ENCODE assay signal across 9 mouse cellular contexts in genomic region chr14:89181386-89181979, GRCm38 (mm10).
A peak's percentile ranks its signal among the peaks of the same experiment; 100 is the strongest.
DNase-seq lines count a peak whose midpoint lies in the region; ATAC-seq and TF ChIP-seq lines count a peak whose summit lies in the region.
"Had no signal": no experiment of that assay in that cellular context is flagged by ENCODE, and none has a peak within 500 bp of the region (broad histone marks: within the 10 kb centered on the region; RNA-seq: fewer than 3 reads in every experiment).

No protein-coding gene starts in this region.

- WGBS in forebrain, embryonic 12.5 days: 5% methylated on average over 2 of the region's 2 CpGs
- 8% methylated on average over 2 of the region's 2 CpGs for WGBS in forebrain, embryonic 15.5 days
- 40% methylated on average over 2 of the region's 2 CpGs for WGBS in liver, embryonic 14.5 days (ENCODE audit: insufficient replicate concordance)
- 45% methylated on average over 2 of the region's 2 CpGs for WGBS in kidney, adult 2 months

- no peak overlapping the region for H3K27ac ChIP-seq in forebrain, embryonic 12.5 days
- no peak overlapping the region for H3K27ac ChIP-seq in forebrain, embryonic 15.5 days (replicated peaks)
- no peak overlapping the region for H3K27ac ChIP-seq in liver, embryonic 14.5 days
- H3K27ac ChIP-seq in kidney, adult 2 months (ENCODE audit: insufficient read depth, low read depth, low read length): no peak overlapping the region

- TF ChIP-seq EP300 in liver, embryonic 14.5 days (IDR thresholded peaks at IDR 0.05; ENCODE audit: low read depth): no peak

- no peaks in the 10 kb centered on the region for H3K27me3 ChIP-seq in forebrain, embryonic 12.5 days
- no peaks in the 10 kb centered on the region for H3K27me3 ChIP-seq in forebrain, embryonic 15.5 days
- H3K27me3 ChIP-seq in liver, embryonic 14.5 days (ENCODE audit: control insufficient read depth, insufficient read depth, low read length): no peaks in the 10 kb centered on the region
- no peaks in the 10 kb centered on the region for H3K27me3 ChIP-seq in kidney, adult 2 months (replicated peaks; ENCODE audit: control insufficient read depth, insufficient read depth, low read length)

- H3K4me2 ChIP-seq in forebrain, embryonic 12.5 days: no peak overlapping the region
- no peak overlapping the region for H3K4me2 ChIP-seq in forebrain, embryonic 15.5 days (replicated peaks)
- no peak overlapping the region for H3K4me2 ChIP-seq in liver, embryonic 14.5 days (ENCODE audit: low read depth)

- H3K9ac ChIP-seq in forebrain, embryonic 12.5 days: no peak overlapping the region
- no peak overlapping the region for H3K9ac ChIP-seq in forebrain, embryonic 15.5 days (replicated peaks)
- no peak overlapping the region for H3K9ac ChIP-seq in liver, embryonic 14.5 days (replicated peaks)

- no peak for TF ChIP-seq POLR2A in kidney, adult 2 months (IDR thresholded peaks at IDR 0.05; ENCODE audit: low read depth, low read length)

- H3K4me3 ChIP-seq in forebrain, embryonic 12.5 days (replicated peaks): no peak overlapping the region
- H3K4me3 ChIP-seq in forebrain, embryonic 15.5 days: no peak overlapping the region
- H3K4me3 ChIP-seq in liver, embryonic 14.5 days (ENCODE audit: insufficient read depth in 1 of 2, low read depth in 2 of 2, low read length in 2 of 2): no peak overlapping the region
- no peak overlapping the region for H3K4me3 ChIP-seq in kidney, adult 2 months (ENCODE audit: insufficient read depth, low read depth, low read length)

- ATAC-seq in forebrain, embryonic 12.5 days (ENCODE audit: low FRiP score): peak; percentile 37; the same call in 1 of the 2 replicates
- ATAC-seq in forebrain, embryonic 15.5 days (replicated peaks): no peak
- no peak for ATAC-seq in liver, embryonic 14.5 days (ENCODE audit: insufficient read depth)

- no peak for DNase-seq in liver, embryonic 14.5 days (ENCODE audit: low read depth in 3 of 3, low spot score in 3 of 3)
- DNase-seq in liver: no peak
- peak; percentile 51 for DNase-seq in Muller cell, postnatal 12 days (ENCODE audit: inconsistent ontology term)
- DNase-seq in induced T-regulatory cell, adult 2 months (ENCODE audit: low read depth): peak; percentile 5
- no peak for DNase-seq in urinary bladder, postnatal 4 days (ENCODE audit: low spot score in 2 of 2)
- no peak for DNase-seq in kidney, adult 2 months
- DNase-seq: heart, postnatal 4 days had no signal

- no peaks in the 10 kb centered on the region for H3K9me3 ChIP-seq in forebrain, embryonic 12.5 days
- no peaks in the 10 kb centered on the region for H3K9me3 ChIP-seq in forebrain, embryonic 15.5 days
- H3K9me3 ChIP-seq in liver, embryonic 14.5 days (ENCODE audit: control insufficient read depth, low read length): no peaks in the 10 kb centered on the region

- no peaks in the 10 kb centered on the region for H3K4me1 ChIP-seq in forebrain, embryonic 12.5 days
- H3K4me1 ChIP-seq in forebrain, embryonic 15.5 days: no peaks in the 10 kb centered on the region
- no peaks in the 10 kb centered on the region for H3K4me1 ChIP-seq in liver, embryonic 14.5 days (replicated peaks; ENCODE audit: control insufficient read depth in 2 of 2, insufficient read depth in 2 of 2, low read length in 1 of 2)
- no peaks in the 10 kb centered on the region for H3K4me1 ChIP-seq in kidney, adult 2 months (ENCODE audit: control insufficient read depth, insufficient read depth, low read length)

- peak; percentile 29; the same call in 1 of the 2 replicates for TF ChIP-seq CTCF in liver, embryonic 14.5 days (IDR thresholded peaks at IDR 0.05; ENCODE audit: low read depth)
- no peak; the same call in 1 of the 2 replicates for TF ChIP-seq CTCF in kidney, adult 2 months (conservative IDR thresholded peaks at IDR 0.05; ENCODE audit: insufficient read depth, insufficient read length, low read depth, low read length)

- H3K36me3 ChIP-seq in forebrain, embryonic 12.5 days (replicated peaks): no peaks in the 10 kb centered on the region
- H3K36me3 ChIP-seq in forebrain, embryonic 15.5 days: no peaks in the 10 kb centered on the region
- no peaks in the 10 kb centered on the region for H3K36me3 ChIP-seq in liver, embryonic 14.5 days (replicated peaks; ENCODE audit: control insufficient read depth, insufficient read depth, low read depth)
- no peaks in the 10 kb centered on the region for H3K36me3 ChIP-seq in kidney, adult 2 months (ENCODE audit: control insufficient read depth, insufficient read depth, low read length)

Comparison
In these comparisons a context has a peak if more than half of its experiments do, and no peak if none do; other contexts are left out.
1. DNase-seq: peak in Muller cell, postnatal 12 days (single experiment) and induced T-regulatory cell, adult 2 months (single experiment); none in liver, embryonic 14.5 days (0 of 3), liver (single experiment), urinary bladder, postnatal 4 days (0 of 2) and kidney, adult 2 months (single experiment).